Mouse (Mus musculus) CH12.LX (cell line): ENCODE measurements at regions not wholly inside any gene's neighbourhood (a gene's known extent, or its start where the extent isn't known, plus 50 kb on each side); places are given as distances from the start of the nearest gene placed in this dataset.

Source experiments
- DNase-seq: peaks from one replicate; pipeline ENCODE4 v3.0.0-alpha.2; 2013; ENCODE audit errors: extremely low read depth
- H3K27ac ChIP-seq: 2 replicates; pipeline ENCODE4 v1.5.1; 2012; ENCODE audit warnings: low read depth, mild to moderate bottlenecking, control low read depth, moderate library complexity; ENCODE audit not compliant: insufficient read depth
- H3K27me3 ChIP-seq: replicated peaks from 2 replicates; pipeline ENCODE3; 2012; ENCODE audit warnings: inconsistent platforms
- H3K36me3 ChIP-seq, 2 experiments: replicated peaks in 1 of 2; 2 replicates each; pipeline versions ENCODE3 to v1.6.1; 2012; ENCODE audit warnings: inconsistent platforms in 1 of 2, low read length in 1 of 2, mild to moderate bottlenecking in 1 of 2, mixed read lengths in 1 of 2, moderate library complexity in 1 of 2; ENCODE audit not compliant: control insufficient read depth in 1 of 2, insufficient read depth in 1 of 2
- H3K4me1 ChIP-seq, 2 experiments: 2 replicates each; pipeline ENCODE4 v1.6.1; 2012; ENCODE audit warnings: inconsistent platforms in 1 of 2, moderate library complexity in 1 of 2; ENCODE audit not compliant: insufficient read depth in 2 of 2, control insufficient read depth in 1 of 2
- H3K4me2 ChIP-seq: 2 replicates; pipeline ENCODE4 v1.6.1; 2012; ENCODE audit warnings: low read depth, mild to moderate bottlenecking, control low read depth; ENCODE audit not compliant: poor library complexity, insufficient read depth, severe bottlenecking
- H3K4me3 ChIP-seq, 3 experiments: fragments of 150-350 bp in 1 of 3; sonication (generic) in 1 of 3; replicated peaks in 1 of 3; 2 replicates each; pipeline versions ENCODE3 to v1.5.1; 2011 to 2012; ENCODE audit warnings: low read depth in 2 of 3, low read length in 2 of 3, mild to moderate bottlenecking in 2 of 3, moderate library complexity in 2 of 3, control low read depth in 1 of 3, improper control_type of control experiment in 1 of 3, inconsistent platforms in 1 of 3, mixed read lengths in 1 of 3; ENCODE audit not compliant: poor library complexity in 1 of 3
- H3K79me2 ChIP-seq: replicated peaks from 2 replicates; pipeline ENCODE4 v1.6.1; 2012; ENCODE audit warnings: mild to moderate bottlenecking, moderate library complexity; ENCODE audit not compliant: control insufficient read depth, poor library complexity, insufficient read depth, severe bottlenecking; ENCODE audit errors: extremely low read depth
- H3K9ac ChIP-seq: 2 replicates; pipeline ENCODE4 v1.6.1; 2012; ENCODE audit warnings: low read depth, mild to moderate bottlenecking, control low read depth, moderate library complexity; ENCODE audit not compliant: insufficient read depth
- H3K9me3 ChIP-seq: replicated peaks from 2 replicates; pipeline ENCODE3; 2012; ENCODE audit warnings: low read length, inconsistent platforms, mixed read lengths
- CHD1 ChIP-seq: IDR thresholded peaks from 2 replicates; pipeline ENCODE4 v1.6.1; 2012; ENCODE audit warnings: low read depth, low read length, improper control_type of control experiment, inconsistent platforms
- CTCF ChIP-seq, 2 experiments: IDR thresholded peaks in 1 of 2; conservative IDR thresholded peaks in 1 of 2; 2 replicates each; pipeline ENCODE4 v1.5.1; 2011 to 2012; ENCODE audit warnings: low read depth in 2 of 2, low read length in 2 of 2, improper control_type of control experiment in 1 of 2, inconsistent platforms in 1 of 2, mild to moderate bottlenecking in 1 of 2, moderate library complexity in 1 of 2
- E2F4 ChIP-seq: IDR thresholded peaks from 2 replicates; pipeline ENCODE4 v1.6.1; 2011; ENCODE audit warnings: low read depth, low read length, improper control_type of control experiment; ENCODE audit not compliant: insufficient replicate concordance
- ELF1 ChIP-seq: IDR thresholded peaks from 2 replicates; pipeline ENCODE4 v1.6.1; 2014; ENCODE audit warnings: low read depth, mild to moderate bottlenecking, inconsistent platforms, low read length, improper control_type of control experiment
- EP300 ChIP-seq: IDR thresholded peaks from 2 replicates; pipeline ENCODE4 v1.6.1; 2011; ENCODE audit warnings: low read length, improper control_type of control experiment
- IRF4 ChIP-seq: IDR thresholded peaks from 2 replicates; pipeline ENCODE4 v1.6.1; 2014; ENCODE audit warnings: low read depth, mild to moderate bottlenecking, inconsistent platforms, low read length, improper control_type of control experiment
- JUND ChIP-seq: conservative IDR thresholded peaks from 2 replicates; pipeline ENCODE4 v1.6.1; 2011; ENCODE audit warnings: low read depth, low read length, improper control_type of control experiment
- MAX ChIP-seq: IDR thresholded peaks from 2 replicates; pipeline ENCODE4 v1.6.1; 2011; ENCODE audit warnings: low read length, improper control_type of control experiment
- MYC ChIP-seq: IDR thresholded peaks from 2 replicates; pipeline ENCODE4 v1.6.1; 2011; ENCODE audit warnings: low read depth, mild to moderate bottlenecking, improper control_type of control experiment, low read length
- NRF1 ChIP-seq: IDR thresholded peaks from 2 replicates; pipeline ENCODE4 v1.6.1; 2014; ENCODE audit warnings: low read depth, mild to moderate bottlenecking, inconsistent platforms, low read length, improper control_type of control experiment, moderate library complexity
- PAX5 ChIP-seq: IDR thresholded peaks from 2 replicates; pipeline ENCODE4 v1.6.1; 2012; ENCODE audit warnings: low read length, inconsistent platforms, mixed read lengths
- POLR2A ChIP-seq: IDR thresholded peaks from 2 replicates; pipeline ENCODE4 v1.6.1; 2011; ENCODE audit warnings: low read depth, mild to moderate bottlenecking, improper control_type of control experiment, low read length
- RCOR1 ChIP-seq: conservative IDR thresholded peaks from 2 replicates; pipeline ENCODE4 v1.6.1; 2012; ENCODE audit warnings: low read depth, mild to moderate bottlenecking, inconsistent platforms, low read length, improper control_type of control experiment
- SMC3 ChIP-seq: IDR thresholded peaks from 2 replicates; pipeline ENCODE4 v1.6.1; 2011; ENCODE audit warnings: low read depth, low read length, improper control_type of control experiment
- UBTF ChIP-seq: IDR thresholded peaks from 2 replicates; pipeline ENCODE4 v1.6.1; 2012; ENCODE audit warnings: low read depth, mild to moderate bottlenecking, inconsistent platforms, low read length, improper control_type of control experiment, moderate library complexity
- USF2 ChIP-seq: conservative IDR thresholded peaks from 2 replicates; pipeline ENCODE4 v1.6.1; 2011; ENCODE audit warnings: low read depth, low read length, improper control_type of control experiment
- ZMIZ1 ChIP-seq: IDR thresholded peaks from 2 replicates; pipeline ENCODE4 v1.6.1; 2012; ENCODE audit warnings: low read depth, mild to moderate bottlenecking, inconsistent platforms, low read length, improper control_type of control experiment
- ZNF384 ChIP-seq: IDR thresholded peaks from 2 replicates; pipeline ENCODE4 v1.6.1; 2012; ENCODE audit warnings: low read depth, low read length, improper control_type of control experiment, inconsistent platforms
- dilution Hi-C: fragments of 300-500 bp; cut with MboI; formaldehyde crosslinking; loops from 2 replicates; pipeline ENCODE4 v1.14.3; 2020; ENCODE audit warnings: low sequenced_read_pairs; ENCODE audit not compliant: extremely low pct_unique_long_range_greater_than_20kb, extremely low pct_ligation_motif_present
- in situ Hi-C: fragments of 300-500 bp; cut with MboI; formaldehyde crosslinking; loops from 3 replicates; pipeline ENCODE4 v1.14.3; 2019; ENCODE audit warnings: low sequenced_read_pairs, low pct_ligation_motif_present, low pct_unique_long_range_greater_than_20kb, mixed read lengths

DNA sequence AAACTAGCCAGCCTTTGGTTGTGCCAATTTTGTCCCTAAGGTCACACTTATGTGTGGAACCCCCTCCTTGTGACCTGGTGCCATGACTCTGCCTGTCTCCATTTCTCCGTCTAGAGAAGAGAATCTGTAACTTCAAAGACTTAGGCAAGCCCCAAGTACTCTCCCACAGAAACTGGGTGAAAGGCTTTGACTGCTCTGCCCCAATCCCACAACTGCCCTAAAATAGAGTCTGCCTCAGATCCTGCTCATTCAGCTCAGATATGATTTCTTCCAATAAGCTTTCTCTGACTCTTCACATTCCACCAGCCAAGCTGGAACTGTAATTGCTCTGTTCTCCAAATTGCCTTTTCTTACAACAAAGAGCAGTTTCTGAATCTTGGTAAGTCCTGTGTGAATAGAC lies 107.4 kb upstream of the Bcl6 start:
- Histone ChIP-seq H3K4me3 (no peak overlapping the region), H3K27ac (no peak overlapping the region), H3K27me3 (no peaks in the 10 kb centered on the region), H3K9me3 (peaks cover 5% of the 10 kb centered on the region), H3K9ac (no peak overlapping the region), H3K36me3 (no peaks in the 10 kb centered on the region), H3K79me2 (no peaks in the 10 kb centered on the region), H3K4me1 (no peaks in the 10 kb centered on the region), H3K4me2 (no peak overlapping the region)
- in situ Hi-C loops: no loop called here
- no peak for TF ChIP-seq ELF1
- no peak for TF ChIP-seq JUND
- TF ChIP-seq PAX5: no peak
- no peak for TF ChIP-seq CTCF (conservative IDR thresholded peaks at IDR 0.05 in 1 of 2, IDR thresholded peaks at IDR 0.05 in 1 of 2; ENCODE audit: low read depth in 2 of 2, low read length in 2 of 2)
- no peak for TF ChIP-seq MAX
- no peak for TF ChIP-seq E2F4
- TF ChIP-seq CHD1: no peak
- TF ChIP-seq ZNF384: no peak
- no peak for DNase-seq
- dilution Hi-C loops: no loop called here

DNA sequence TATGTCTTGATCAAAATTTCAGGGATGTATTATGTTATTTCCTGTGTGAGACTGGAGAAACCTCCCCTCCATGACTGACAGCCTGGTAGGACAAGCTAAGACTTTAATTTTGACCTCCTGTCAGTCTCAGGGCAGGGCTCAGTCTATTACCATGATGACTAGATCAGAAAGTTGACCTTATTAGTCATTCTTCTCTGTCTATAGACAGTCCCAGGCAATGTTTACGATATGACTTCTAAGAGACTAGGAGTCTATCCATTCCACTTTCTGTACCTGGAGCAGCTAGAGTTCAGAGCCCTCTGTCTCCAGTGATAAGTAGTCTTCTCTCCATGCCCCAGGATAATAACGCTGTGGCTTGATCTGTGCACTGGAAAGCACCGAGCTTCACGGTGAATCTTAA lies 107.0 kb upstream of the Bcl6 start:
- Histone ChIP-seq H3K4me3 (no peak overlapping the region), H3K36me3 (no peaks in the 10 kb centered on the region), H3K27me3 (peaks cover under 1% of the 10 kb centered on the region), H3K4me1 (no peaks in the 10 kb centered on the region), H3K4me2 (no peak overlapping the region), H3K79me2 (no peaks in the 10 kb centered on the region), H3K27ac (no peak overlapping the region), H3K9ac (no peak overlapping the region), H3K9me3 (peaks cover 5% of the 10 kb centered on the region)
- no peak for DNase-seq
- in situ Hi-C loops: no loop called here
- TF ChIP-seq JUND (no peak), PAX5 (no peak), CHD1 (no peak), POLR2A (no peak), USF2 (no peak), EP300 (no peak), RCOR1 (no peak)
- dilution Hi-C loops: no loop called here

DNA sequence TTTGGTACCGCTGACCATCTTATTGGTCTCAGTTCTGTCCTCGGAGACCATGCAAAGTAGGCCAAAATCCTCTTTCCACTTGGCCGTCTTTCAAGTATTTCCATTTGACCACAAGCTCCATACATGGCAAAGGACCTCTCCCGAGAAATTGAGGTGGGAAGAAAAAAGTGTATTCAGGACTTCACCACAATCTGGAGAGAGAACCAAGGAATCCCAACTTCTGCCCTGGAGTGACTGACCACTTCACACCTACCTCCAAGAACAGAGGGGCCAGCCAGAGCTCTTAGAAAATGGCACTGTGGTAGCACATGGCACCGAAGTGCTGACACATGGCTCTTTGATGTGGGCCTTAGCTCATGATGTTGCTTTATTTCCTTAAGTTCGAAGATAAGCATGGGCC lies 105.9 kb upstream of the Bcl6 start:
- no peak overlapping the region for H3K9ac ChIP-seq
- H3K4me1 ChIP-seq: no peaks in the 10 kb centered on the region
- no peak for DNase-seq
- dilution Hi-C loops: no loop called here
- no peak overlapping the region for H3K4me3 ChIP-seq
- H3K27me3 ChIP-seq: peaks cover 4% of the 10 kb centered on the region
- H3K9me3 ChIP-seq: peaks cover 5% of the 10 kb centered on the region
- H3K27ac ChIP-seq: no peak overlapping the region
- in situ Hi-C loops: no loop called here
- no peaks in the 10 kb centered on the region for H3K36me3 ChIP-seq
- H3K79me2 ChIP-seq: no peaks in the 10 kb centered on the region
- no peak overlapping the region for H3K4me2 ChIP-seq
- no peak for TF ChIP-seq UBTF
- no peak for TF ChIP-seq IRF4
- no peak for TF ChIP-seq SMC3
- no peak for TF ChIP-seq ZNF384
- TF ChIP-seq MYC: no peak
- no peak for TF ChIP-seq CHD1
- TF ChIP-seq NRF1: no peak
- no peak for TF ChIP-seq ZMIZ1
